Mouse (Mus musculus): ENCODE measurements at regions not wholly inside any gene's neighbourhood (a gene's known extent, or its start where the extent isn't known, plus 50 kb on each side); places are given as distances from the start of the nearest gene placed in this dataset.

- Histone ChIP-seq H3K4me3 (ENCODE audit: insufficient read depth, low read depth, low read length) (no peak overlapping the region), H3K36me3 (ENCODE audit: control insufficient read depth, insufficient read depth, low read length) (no peaks in the 10 kb centered on the region), H3K4me1 (ENCODE audit: control insufficient read depth, insufficient read depth, low read length) (no peaks in the 10 kb centered on the region), H3K27me3 (replicated peaks; ENCODE audit: control insufficient read depth, insufficient read depth, low read length) (no peaks in the 10 kb centered on the region), H3K27ac (ENCODE audit: insufficient read depth, low read depth, low read length) (no peak overlapping the region)
- DNase-seq: no peak
- TF ChIP-seq POLR2A (IDR thresholded peaks at IDR 0.05; ENCODE audit: low read depth, low read length) (no peak), CTCF (conservative IDR thresholded peaks at IDR 0.05; ENCODE audit: insufficient read depth, insufficient read length, low read depth, low read length) (no peak)
Measured at GRCm38 (mm10) chr6:148719062-148719461, 112.2 kb downstream of the Ipo8 start.

- no peaks in the 10 kb centered on the region for H3K36me3 ChIP-seq (ENCODE audit: control insufficient read depth, insufficient read depth, low read length)
- no peak overlapping the region for H3K4me3 ChIP-seq (ENCODE audit: insufficient read depth, low read depth, low read length)
- no peak for TF ChIP-seq POLR2A (IDR thresholded peaks at IDR 0.05; ENCODE audit: low read depth, low read length)
- TF ChIP-seq CTCF (conservative IDR thresholded peaks at IDR 0.05; ENCODE audit: insufficient read depth, insufficient read length, low read depth, low read length): no peak
- H3K4me1 ChIP-seq (ENCODE audit: control insufficient read depth, insufficient read depth, low read length): no peaks in the 10 kb centered on the region
- H3K27me3 ChIP-seq (replicated peaks; ENCODE audit: control insufficient read depth, insufficient read depth, low read length): no peaks in the 10 kb centered on the region; the same call in 1 of the 2 replicates
- 79% methylated on average over 3 of the region's 3 CpGs for WGBS
- no peak overlapping the region for H3K27ac ChIP-seq (ENCODE audit: insufficient read depth, low read depth, low read length)
- DNase-seq: no peak
Measured at GRCm38 (mm10) chr6:148710406-148710805, 120.9 kb downstream of the Ipo8 start.

GRCm38 (mm10) chr6:148708389-148708788 lies 122.9 kb downstream of the Ipo8 start:
- Histone ChIP-seq H3K4me3 (ENCODE audit: insufficient read depth, low read depth, low read length) (no peak overlapping the region), H3K36me3 (ENCODE audit: control insufficient read depth, insufficient read depth, low read length) (no peaks in the 10 kb centered on the region), H3K4me1 (ENCODE audit: control insufficient read depth, insufficient read depth, low read length) (no peaks in the 10 kb centered on the region), H3K27me3 (replicated peaks; ENCODE audit: control insufficient read depth, insufficient read depth, low read length) (no peaks in the 10 kb centered on the region; the same call in 1 of the 2 replicates), H3K27ac (ENCODE audit: insufficient read depth, low read depth, low read length) (no peak overlapping the region)
- no peak for DNase-seq
- WGBS: 82% methylated on average over 2 of the region's 2 CpGs
- TF ChIP-seq POLR2A (IDR thresholded peaks at IDR 0.05; ENCODE audit: low read depth, low read length) (no peak), CTCF (conservative IDR thresholded peaks at IDR 0.05; ENCODE audit: insufficient read depth, insufficient read length, low read depth, low read length) (no peak)

GRCm38 (mm10) chr6:148705711-148706110 lies 125.6 kb downstream of the Ipo8 start:
- Histone ChIP-seq H3K36me3 (ENCODE audit: control insufficient read depth, insufficient read depth, low read length) (no peaks in the 10 kb centered on the region), H3K27ac (ENCODE audit: insufficient read depth, low read depth, low read length) (no peak overlapping the region), H3K27me3 (replicated peaks; ENCODE audit: control insufficient read depth, insufficient read depth, low read length) (no peaks in the 10 kb centered on the region), H3K4me3 (ENCODE audit: insufficient read depth, low read depth, low read length) (no peak overlapping the region), H3K4me1 (ENCODE audit: control insufficient read depth, insufficient read depth, low read length) (no peaks in the 10 kb centered on the region)
- peak; percentile 12 for DNase-seq
- TF ChIP-seq CTCF (conservative IDR thresholded peaks at IDR 0.05; ENCODE audit: insufficient read depth, insufficient read length, low read depth, low read length) (peak; percentile 53), POLR2A (IDR thresholded peaks at IDR 0.05; ENCODE audit: low read depth, low read length) (no peak)
- WGBS: 38% methylated on average over 2 of the region's 2 CpGs

- Histone ChIP-seq H3K36me3 (ENCODE audit: control insufficient read depth, insufficient read depth, low read length) (no peaks in the 10 kb centered on the region), H3K4me3 (ENCODE audit: insufficient read depth, low read depth, low read length) (no peak overlapping the region), H3K4me1 (ENCODE audit: control insufficient read depth, insufficient read depth, low read length) (peaks cover 2% of the 10 kb centered on the region; the same call in 1 of the 2 replicates), H3K27me3 (replicated peaks; ENCODE audit: control insufficient read depth, insufficient read depth, low read length) (no peaks in the 10 kb centered on the region), H3K27ac (ENCODE audit: insufficient read depth, low read depth, low read length) (no peak overlapping the region)
- DNase-seq: no peak
- 47% methylated on average over 4 of the region's 4 CpGs for WGBS
- no peak for TF ChIP-seq POLR2A (IDR thresholded peaks at IDR 0.05; ENCODE audit: low read depth, low read length)
- TF ChIP-seq CTCF (conservative IDR thresholded peaks at IDR 0.05; ENCODE audit: insufficient read depth, insufficient read length, low read depth, low read length): no peak
Measured at GRCm38 (mm10) chr6:148693329-148693728, 137.9 kb downstream of the Ipo8 start.

- TF ChIP-seq CTCF (conservative IDR thresholded peaks at IDR 0.05; ENCODE audit: insufficient read depth, insufficient read length, low read depth, low read length) (peak; percentile 60), POLR2A (IDR thresholded peaks at IDR 0.05; ENCODE audit: low read depth, low read length) (no peak)
- Histone ChIP-seq H3K27ac (ENCODE audit: insufficient read depth, low read depth, low read length) (no peak overlapping the region), H3K36me3 (ENCODE audit: control insufficient read depth, insufficient read depth, low read length) (no peaks in the 10 kb centered on the region), H3K4me3 (ENCODE audit: insufficient read depth, low read depth, low read length) (no peak overlapping the region), H3K27me3 (replicated peaks; ENCODE audit: control insufficient read depth, insufficient read depth, low read length) (no peaks in the 10 kb centered on the region), H3K4me1 (ENCODE audit: control insufficient read depth, insufficient read depth, low read length) (peaks cover 2% of the 10 kb centered on the region; the same call in 1 of the 2 replicates)
- DNase-seq: peak; percentile 45
- 14% methylated on average over 4 of the region's 4 CpGs for WGBS
Measured at GRCm38 (mm10) chr6:148687770-148688169, 143.5 kb downstream of the Ipo8 start.

GRCm38 (mm10) chr6:148660152-148660551 lies 171.1 kb downstream of the Ipo8 start:
- no peaks in the 10 kb centered on the region for H3K36me3 ChIP-seq (ENCODE audit: control insufficient read depth, insufficient read depth, low read length)
- no peak overlapping the region for H3K4me3 ChIP-seq (ENCODE audit: insufficient read depth, low read depth, low read length)
- TF ChIP-seq POLR2A (IDR thresholded peaks at IDR 0.05; ENCODE audit: low read depth, low read length): no peak
- no peaks in the 10 kb centered on the region for H3K27me3 ChIP-seq (replicated peaks; ENCODE audit: control insufficient read depth, insufficient read depth, low read length)
- WGBS: 63% methylated on average over 2 of the region's 2 CpGs
- no peak overlapping the region for H3K27ac ChIP-seq (ENCODE audit: insufficient read depth, low read depth, low read length)
- no peak for DNase-seq
- no peaks in the 10 kb centered on the region for H3K4me1 ChIP-seq (ENCODE audit: control insufficient read depth, insufficient read depth, low read length)

- Histone ChIP-seq H3K27me3 (replicated peaks; ENCODE audit: control insufficient read depth, insufficient read depth, low read length) (no peaks in the 10 kb centered on the region; the same call in 1 of the 2 replicates), H3K4me3 (ENCODE audit: insufficient read depth, low read depth, low read length) (no peak overlapping the region), H3K4me1 (ENCODE audit: control insufficient read depth, insufficient read depth, low read length) (no peaks in the 10 kb centered on the region), H3K36me3 (ENCODE audit: control insufficient read depth, insufficient read depth, low read length) (no peaks in the 10 kb centered on the region), H3K27ac (ENCODE audit: insufficient read depth, low read depth, low read length) (no peak overlapping the region)
- DNase-seq: no peak
- TF ChIP-seq CTCF (conservative IDR thresholded peaks at IDR 0.05; ENCODE audit: insufficient read depth, insufficient read length, low read depth, low read length) (no peak), POLR2A (IDR thresholded peaks at IDR 0.05; ENCODE audit: low read depth, low read length) (no peak)
- 34% methylated on average over 3 of the region's 3 CpGs for whole genome bisulfite sequencing
Measured at GRCm38 (mm10) chr6:148653216-148653615, 178.1 kb downstream of the Ipo8 start.
